Mouse (Mus musculus): ENCODE data around the gene Atp5mpl. TPM values are rescaled to one million over a fixed set of nuclear protein-coding genes. Genes with fewer than 3 reads are reported as not detected.
"Not testable (repeated sequence)": the region's sequence is repeated elsewhere in the genome, so short reads cannot be mapped to it uniquely, and the experiment has no call there.

Atp5mpl gene
- polyA plus RNA-seq, 1 experiment from 2014 or later: 627 TPM

- DNase-seq (ENCODE audit: low spot score, missing footprints) (peak; percentile 75), ATAC-seq (ENCODE audit: low FRiP score) (peak; percentile 52; the same call in 1 of the 2 replicates)
- WGBS: 71% methylated on average over 13 of the region's 20 CpGs
- H3K27ac ChIP-seq (ENCODE audit: low read depth, low read length): 0 out of 2 replicates have a peak overlapping the region, but pooled peaks have one; percentile 42
- H3K4me3 ChIP-seq (ENCODE audit: low read depth, low read length); H3K4me1 ChIP-seq (ENCODE audit: control insufficient read depth, insufficient read depth, low read length); H3K36me3 ChIP-seq (ENCODE audit: control insufficient read depth, insufficient read depth, low read length); H3K4me2 ChIP-seq; H3K9ac ChIP-seq (ENCODE audit: low read length); H3K27me3 ChIP-seq (ENCODE audit: control insufficient read depth, insufficient read depth, low read length); H3K9me3 ChIP-seq (ENCODE audit: control insufficient read depth, low read length): not testable (repeated sequence)
Observed at GRCm38 (mm10) chr12:111944065-111944987, 22.5 kb downstream of the Atp5mpl start.

GRCm38 (mm10) chr12:111943421-111944064 lies 23.2 kb downstream of the Atp5mpl start:
- no peak overlapping the region for H3K27ac ChIP-seq (ENCODE audit: low read depth, low read length)
- DNase-seq (ENCODE audit: low spot score, missing footprints) (peak; percentile 76), ATAC-seq (ENCODE audit: low FRiP score) (no peak)
- 66% methylated on average over 10 of the region's 10 CpGs for WGBS
- H3K4me3 ChIP-seq (ENCODE audit: low read depth, low read length): no peak overlapping the region
- no peak overlapping the region for H3K4me2 ChIP-seq
- H3K36me3 ChIP-seq (ENCODE audit: control insufficient read depth, insufficient read depth, low read length): no peaks in the 10 kb centered on the region
- 0 out of 2 replicates have a peak overlapping the region, but pooled peaks have one; percentile 2 for H3K9ac ChIP-seq (ENCODE audit: low read length)
- peaks cover 3% of the 10 kb centered on the region; the same call in 1 of the 2 replicates for H3K4me1 ChIP-seq (ENCODE audit: control insufficient read depth, insufficient read depth, low read length)
- H3K9me3 ChIP-seq (ENCODE audit: control insufficient read depth, low read length): no peaks in the 10 kb centered on the region
- no peaks in the 10 kb centered on the region for H3K27me3 ChIP-seq (ENCODE audit: control insufficient read depth, insufficient read depth, low read length)

- ATAC-seq (ENCODE audit: low FRiP score) (no peak), DNase-seq (ENCODE audit: low spot score, missing footprints) (peak; percentile 66)
- 71% methylated on average over 1 of the region's 1 CpGs for WGBS
- Histone ChIP-seq H3K27ac (ENCODE audit: low read depth, low read length) (no peak overlapping the region), H3K27me3 (ENCODE audit: control insufficient read depth, insufficient read depth, low read length) (no peaks in the 10 kb centered on the region), H3K4me2 (no peak overlapping the region), H3K9me3 (ENCODE audit: control insufficient read depth, low read length) (no peaks in the 10 kb centered on the region), H3K4me1 (ENCODE audit: control insufficient read depth, insufficient read depth, low read length) (peaks cover 3% of the 10 kb centered on the region; the same call in 1 of the 2 replicates), H3K9ac (ENCODE audit: low read length) (no peak overlapping the region), H3K36me3 (ENCODE audit: control insufficient read depth, insufficient read depth, low read length) (no peaks in the 10 kb centered on the region), H3K4me3 (ENCODE audit: low read depth, low read length) (no peak overlapping the region)
Observed at GRCm38 (mm10) chr12:111938623-111939177, 28.1 kb downstream of the Atp5mpl start.

- Histone ChIP-seq H3K9ac (ENCODE audit: low read length) (no peak overlapping the region), H3K27me3 (ENCODE audit: control insufficient read depth, insufficient read depth, low read length) (no peaks in the 10 kb centered on the region), H3K4me3 (ENCODE audit: low read depth, low read length) (no peak overlapping the region), H3K9me3 (ENCODE audit: control insufficient read depth, low read length) (no peaks in the 10 kb centered on the region), H3K4me2 (no peak overlapping the region), H3K36me3 (ENCODE audit: control insufficient read depth, insufficient read depth, low read length) (no peaks in the 10 kb centered on the region), H3K4me1 (ENCODE audit: control insufficient read depth, insufficient read depth, low read length) (no peaks in the 10 kb centered on the region), H3K27ac (ENCODE audit: low read depth, low read length) (no peak overlapping the region)
- peak; percentile 66 for DNase-seq (ENCODE audit: low spot score, missing footprints)
- WGBS: 50% methylated on average over 24 of the region's 24 CpGs
- ATAC-seq (ENCODE audit: low FRiP score): no peak
Observed at GRCm38 (mm10) chr12:111936706-111937550, 29.8 kb downstream of the Atp5mpl start.

GRCm38 (mm10) chr12:111933971-111934370 lies 32.8 kb downstream of the Atp5mpl start:
- Histone ChIP-seq H3K4me1 (ENCODE audit: control insufficient read depth, insufficient read depth, low read length) (no peaks in the 10 kb centered on the region), H3K27me3 (ENCODE audit: control insufficient read depth, insufficient read depth, low read length) (no peaks in the 10 kb centered on the region), H3K9ac (ENCODE audit: low read length) (no peak overlapping the region), H3K36me3 (ENCODE audit: control insufficient read depth, insufficient read depth, low read length) (no peaks in the 10 kb centered on the region), H3K9me3 (ENCODE audit: control insufficient read depth, low read length) (no peaks in the 10 kb centered on the region), H3K4me3 (ENCODE audit: low read depth, low read length) (no peak overlapping the region), H3K4me2 (no peak overlapping the region), H3K27ac (ENCODE audit: low read depth, low read length) (no peak overlapping the region)
- peak; percentile 79 for DNase-seq (ENCODE audit: low spot score, missing footprints)
- 87% methylated on average over 2 of the region's 2 CpGs for WGBS
- no peak for ATAC-seq (ENCODE audit: low FRiP score)

DNA sequence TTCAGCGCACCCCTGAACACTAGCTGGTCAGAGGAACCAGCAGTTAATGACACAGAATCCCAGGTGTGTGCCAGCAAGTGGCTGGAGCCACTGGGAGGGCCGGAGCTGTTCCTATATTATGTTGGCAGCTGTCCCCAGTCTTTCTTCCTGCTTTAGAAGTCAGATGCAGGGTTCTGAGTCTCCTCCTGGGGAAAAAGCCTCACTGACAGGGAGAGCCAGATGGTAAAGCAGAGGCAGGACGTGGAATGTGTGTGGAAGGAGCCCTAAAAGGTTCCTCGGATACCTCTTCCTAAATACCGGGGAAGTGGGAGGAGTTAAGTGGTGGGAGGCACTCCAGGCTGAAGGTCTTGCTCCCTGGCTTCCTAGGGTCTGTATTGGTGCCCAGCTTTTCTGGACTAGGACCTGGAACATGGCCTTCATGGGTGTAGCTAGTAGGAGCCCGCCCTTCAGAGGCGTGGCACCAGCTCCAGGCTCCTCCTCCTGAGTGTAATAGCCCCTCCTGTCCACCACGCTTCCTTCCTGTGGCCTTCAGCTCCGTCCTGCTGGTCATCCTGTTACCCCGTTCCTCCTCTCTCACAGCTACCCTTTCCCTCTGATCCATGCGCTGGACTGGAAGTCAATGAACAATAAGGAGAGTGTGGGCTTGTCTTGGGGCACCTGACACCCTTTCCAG lies 33.6 kb downstream of the Atp5mpl start:
- H3K27me3 ChIP-seq (ENCODE audit: control insufficient read depth, insufficient read depth, low read length): no peaks in the 10 kb centered on the region
- 70% methylated on average over 11 of the region's 11 CpGs for WGBS
- no peak overlapping the region for H3K9ac ChIP-seq (ENCODE audit: low read length)
- no peaks in the 10 kb centered on the region for H3K4me1 ChIP-seq (ENCODE audit: control insufficient read depth, insufficient read depth, low read length)
- peak; percentile 51 for DNase-seq (ENCODE audit: low spot score, missing footprints)
- H3K27ac ChIP-seq (ENCODE audit: low read depth, low read length): no peak overlapping the region
- ATAC-seq (ENCODE audit: low FRiP score): no peak
- H3K36me3 ChIP-seq (ENCODE audit: control insufficient read depth, insufficient read depth, low read length): no peaks in the 10 kb centered on the region
- no peak overlapping the region for H3K4me3 ChIP-seq (ENCODE audit: low read depth, low read length)
- H3K9me3 ChIP-seq (ENCODE audit: control insufficient read depth, low read length): no peaks in the 10 kb centered on the region
- no peak overlapping the region for H3K4me2 ChIP-seq

DNA sequence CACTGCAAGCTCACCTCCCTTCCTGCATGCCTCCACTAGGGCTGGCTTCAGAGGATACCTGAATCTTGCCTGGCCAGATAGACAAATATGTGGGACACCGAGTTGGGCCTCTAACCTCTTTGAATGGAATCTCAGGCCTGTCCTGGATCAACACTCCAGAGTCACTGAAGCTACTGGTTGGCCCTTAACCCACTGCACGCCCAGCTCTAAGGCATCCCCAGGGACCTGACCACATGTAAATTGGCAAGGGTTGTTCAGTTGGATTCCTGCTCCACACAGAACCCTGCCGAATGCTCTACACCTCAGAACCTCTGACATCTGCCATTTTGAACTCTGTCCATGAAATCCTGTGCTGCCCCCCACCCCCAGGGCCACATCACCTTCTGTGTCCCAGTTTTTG lies 34.3 kb downstream of the Atp5mpl start:
- DNase-seq (ENCODE audit: low spot score, missing footprints) (peak; percentile 79), ATAC-seq (ENCODE audit: low FRiP score) (no peak)
- H3K27me3 ChIP-seq (ENCODE audit: control insufficient read depth, insufficient read depth, low read length): no peaks in the 10 kb centered on the region
- H3K9ac ChIP-seq (ENCODE audit: low read length): no peak overlapping the region
- 66% methylated on average over 3 of the region's 3 CpGs for WGBS
- no peaks in the 10 kb centered on the region for H3K36me3 ChIP-seq (ENCODE audit: control insufficient read depth, insufficient read depth, low read length)
- H3K4me1 ChIP-seq (ENCODE audit: control insufficient read depth, insufficient read depth, low read length): no peaks in the 10 kb centered on the region
- H3K9me3 ChIP-seq (ENCODE audit: control insufficient read depth, low read length): no peaks in the 10 kb centered on the region
- no peak overlapping the region for H3K27ac ChIP-seq (ENCODE audit: low read depth, low read length)
- H3K4me3 ChIP-seq (ENCODE audit: low read depth, low read length): no peak overlapping the region
- no peak overlapping the region for H3K4me2 ChIP-seq

- no peaks in the 10 kb centered on the region for H3K36me3 ChIP-seq (ENCODE audit: control insufficient read depth, insufficient read depth, low read length)
- peak; percentile 10 for DNase-seq (ENCODE audit: low spot score, missing footprints)
- no peak overlapping the region for H3K4me2 ChIP-seq
- H3K9me3 ChIP-seq (ENCODE audit: control insufficient read depth, low read length): no peaks in the 10 kb centered on the region
- H3K4me1 ChIP-seq (ENCODE audit: control insufficient read depth, insufficient read depth, low read length): no peaks in the 10 kb centered on the region
- H3K9ac ChIP-seq (ENCODE audit: low read length): no peak overlapping the region
- no peak overlapping the region for H3K4me3 ChIP-seq (ENCODE audit: low read depth, low read length)
- H3K27me3 ChIP-seq (ENCODE audit: control insufficient read depth, insufficient read depth, low read length): no peaks in the 10 kb centered on the region
- no peak for ATAC-seq (ENCODE audit: low FRiP score)
- 83% methylated on average over 9 of the region's 9 CpGs for WGBS
- no peak overlapping the region for H3K27ac ChIP-seq (ENCODE audit: low read depth, low read length)
Observed at GRCm38 (mm10) chr12:111931411-111932025, 35.3 kb downstream of the Atp5mpl start.

All from midbrain, embryonic 11.5 days (tissue).